Mouse (Mus musculus): Measurements from ENCODE around the gene Nr2f6. TPM values are rescaled to one million over a fixed set of nuclear protein-coding genes. Genes with fewer than 3 reads are reported as not detected.
"Not testable (repeated sequence)": the region's sequence is repeated elsewhere in the genome, so short reads cannot be mapped to it uniquely, and the experiment has no call there.

The Nr2f6 gene
- polyA plus RNA-seq, 1 experiment from 2014 or later: 76.6 TPM

DNA sequence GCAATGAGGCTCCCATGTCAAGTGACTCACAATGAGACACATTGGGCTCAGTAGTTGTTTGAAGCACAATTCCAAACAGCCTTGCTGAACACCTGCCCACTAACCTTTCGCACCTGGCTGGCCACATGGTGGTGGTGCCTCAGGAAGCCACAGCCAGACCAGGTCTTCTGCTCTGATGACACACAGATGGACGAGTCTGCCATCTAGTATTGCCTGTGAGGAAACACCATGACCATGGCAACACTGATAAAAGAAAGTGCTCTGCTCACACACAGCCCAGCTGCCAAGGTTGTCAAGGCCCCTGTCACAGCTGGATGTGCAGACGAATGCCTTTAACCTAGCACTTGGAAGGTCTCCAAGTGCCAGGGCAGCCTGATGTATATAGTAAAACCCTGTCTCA, 30.6 kb downstream of the Nr2f6 start:
- Histone ChIP-seq H3K27ac (no peak overlapping the region), H3K4me1 (no peaks in the 10 kb centered on the region), H3K9me3 (no peaks in the 10 kb centered on the region), H3K27me3 (no peaks in the 10 kb centered on the region), H3K36me3 (peaks cover 78% of the 10 kb centered on the region), H3K4me2 (no peak overlapping the region), H3K9ac (no peak overlapping the region), H3K4me3 (no peak overlapping the region)
- ATAC-seq (ENCODE audit: borderline replicate concordance, extremely low read depth, low FRiP score, low TSS enrichment): no peak
- 60% methylated on average over 3 of the region's 3 CpGs for WGBS

DNA sequence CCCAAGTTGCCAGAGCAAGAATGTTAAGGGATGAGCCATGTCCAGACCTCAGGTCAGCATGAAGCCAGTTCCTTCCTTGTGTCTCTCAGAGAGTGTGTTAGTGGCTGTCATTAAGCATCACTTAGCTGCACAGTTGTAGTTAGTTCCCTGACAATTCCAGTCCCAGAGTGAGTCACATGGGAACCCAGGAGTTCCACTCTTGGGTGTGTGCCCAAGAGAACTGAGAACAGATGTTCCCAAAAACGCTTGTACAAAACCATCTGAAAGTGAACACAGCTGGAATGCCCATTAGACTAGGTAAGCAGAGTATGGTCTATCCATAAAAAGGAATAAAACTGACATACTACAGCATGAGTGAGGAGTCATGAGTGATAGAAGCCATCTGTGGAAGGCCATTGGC, 35.2 kb downstream of the Nr2f6 start:
- H3K4me3 ChIP-seq: no peak overlapping the region
- no peaks in the 10 kb centered on the region for H3K9me3 ChIP-seq
- H3K27me3 ChIP-seq: no peaks in the 10 kb centered on the region
- H3K4me2 ChIP-seq: no peak overlapping the region
- H3K4me1 ChIP-seq: no peaks in the 10 kb centered on the region
- 80% methylated on average over 1 of the region's 1 CpGs for WGBS
- H3K27ac ChIP-seq: no peak overlapping the region
- H3K9ac ChIP-seq: no peak overlapping the region
- ATAC-seq (ENCODE audit: borderline replicate concordance, extremely low read depth, low FRiP score, low TSS enrichment): no peak
- H3K36me3 ChIP-seq: peaks cover 69% of the 10 kb centered on the region

DNA sequence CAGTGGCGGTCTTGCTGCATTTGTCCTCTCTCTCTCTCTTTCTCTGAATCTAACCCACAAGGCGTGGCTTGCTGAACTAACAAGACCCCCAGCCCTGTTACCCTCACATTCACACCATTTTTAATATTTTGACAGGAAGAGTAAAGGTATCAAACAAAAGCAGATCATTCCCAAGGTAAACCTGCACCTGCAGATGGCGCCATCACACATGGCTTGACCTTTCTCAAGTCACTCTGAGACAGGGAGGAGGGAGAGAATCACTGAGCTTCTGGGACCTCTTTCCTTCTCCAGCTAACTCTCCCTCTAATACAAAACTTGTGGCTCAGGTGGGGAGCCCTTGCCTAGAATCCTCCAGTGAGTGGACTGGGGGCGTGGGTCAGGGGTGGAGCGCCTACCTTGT, 41.1 kb downstream of the Nr2f6 start:
- Histone ChIP-seq H3K36me3 (peaks cover 19% of the 10 kb centered on the region), H3K27ac (no peak overlapping the region), H3K27me3 (no peaks in the 10 kb centered on the region), H3K4me2 (no peak overlapping the region), H3K9me3 (no peaks in the 10 kb centered on the region), H3K9ac (no peak overlapping the region), H3K4me1 (no peaks in the 10 kb centered on the region), H3K4me3 (no peak overlapping the region)
- 67% methylated on average over 5 of the region's 5 CpGs for WGBS
- ATAC-seq (ENCODE audit: borderline replicate concordance, extremely low read depth, low FRiP score, low TSS enrichment): no peak

DNA sequence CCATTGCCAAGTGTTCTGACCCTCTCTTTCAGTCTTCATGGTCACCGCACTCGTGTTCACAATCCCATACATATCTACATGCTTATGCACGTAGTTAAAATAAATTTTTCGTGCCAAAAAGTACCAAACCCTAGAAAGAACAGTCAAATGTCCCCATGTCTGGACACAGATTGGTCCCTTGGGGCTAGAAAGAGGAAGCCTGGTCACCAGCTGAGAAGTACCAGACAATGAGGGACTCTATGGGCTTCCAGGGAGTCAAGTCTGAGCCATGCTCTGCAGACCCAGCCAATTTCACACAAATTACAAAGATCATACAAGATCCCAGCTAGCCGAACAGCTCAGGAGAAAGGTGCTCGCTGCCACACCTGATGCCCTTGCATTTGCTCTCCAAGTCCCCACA, 43.9 kb downstream of the Nr2f6 start:
- H3K9me3 ChIP-seq; ATAC-seq (ENCODE audit: borderline replicate concordance, extremely low read depth, low FRiP score, low TSS enrichment); H3K9ac ChIP-seq; H3K4me1 ChIP-seq; H3K27ac ChIP-seq; H3K27me3 ChIP-seq; H3K4me2 ChIP-seq; H3K4me3 ChIP-seq: not testable (repeated sequence)
- H3K36me3 ChIP-seq: peaks cover 14% of the 10 kb centered on the region
- WGBS: 91% methylated on average over 6 of the region's 6 CpGs

DNA sequence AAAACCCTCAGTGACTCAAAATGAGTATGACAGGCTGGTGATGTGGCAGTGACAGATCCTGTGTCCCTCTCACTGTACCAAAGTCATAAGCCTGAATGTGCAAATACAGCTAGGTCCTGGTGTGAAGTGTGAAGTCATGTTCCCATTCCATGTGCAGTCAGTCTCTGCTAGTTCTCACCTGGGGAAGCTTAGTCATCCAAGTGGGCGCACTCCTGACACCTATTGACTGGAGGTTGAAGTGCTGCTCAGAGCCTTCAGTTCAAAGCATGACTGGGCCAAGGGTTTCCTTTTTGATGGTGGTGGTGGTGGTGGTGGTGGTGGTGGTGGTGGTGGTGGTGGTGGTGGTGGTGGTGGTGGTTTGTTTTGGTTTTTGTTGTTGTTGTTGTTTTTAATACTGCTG, 56.9 kb downstream of the Nr2f6 start:
- H3K9ac ChIP-seq: no peak overlapping the region
- no peaks in the 10 kb centered on the region for H3K9me3 ChIP-seq
- H3K27me3 ChIP-seq: no peaks in the 10 kb centered on the region
- H3K4me1 ChIP-seq: no peaks in the 10 kb centered on the region
- no peak for ATAC-seq (ENCODE audit: borderline replicate concordance, extremely low read depth, low FRiP score, low TSS enrichment)
- no peak overlapping the region for H3K27ac ChIP-seq
- H3K4me3 ChIP-seq: no peak overlapping the region
- no peak overlapping the region for H3K4me2 ChIP-seq
- 81% methylated on average over 1 of the region's 1 CpGs for WGBS
- H3K36me3 ChIP-seq: peaks cover 60% of the 10 kb centered on the region

Other genes with a start within 250 kb of the Nr2f6 start
- 18.5 TPM in 2 replicates for gene Myo9b, start 109.2 kb downstream of the Nr2f6 start, polyA plus RNA-seq (2015; fragmentation: Nextera tagmentation; extraction: Ambion mirVana)
- gene Haus8, start 109.0 kb downstream of the Nr2f6 start, polyA plus RNA-seq (2015; fragmentation: Nextera tagmentation; extraction: Ambion mirVana): 57.7 and 68.7 TPM in 2 replicates
- 85.0 and 87.0 TPM in 2 replicates for gene Use1, start 15.1 kb downstream of the Nr2f6 start, polyA plus RNA-seq (2015; fragmentation: Nextera tagmentation; extraction: Ambion mirVana)
- 7.0 and 7.2 TPM in 2 replicates for gene Ocel1, start 10.7 kb downstream of the Nr2f6 start, polyA plus RNA-seq (2015; fragmentation: Nextera tagmentation; extraction: Ambion mirVana)
- gene Ushbp1, start 13.8 kb upstream of the Nr2f6 start, polyA plus RNA-seq (2015; fragmentation: Nextera tagmentation; extraction: Ambion mirVana): 28.2 and 30.7 TPM in 2 replicates
- gene Babam1, start 14.9 kb upstream of the Nr2f6 start, polyA plus RNA-seq (2015; fragmentation: Nextera tagmentation; extraction: Ambion mirVana): 109 and 112 TPM in 2 replicates
- 42.6 and 46.7 TPM in 2 replicates for gene Ankle1, start 24.1 kb upstream of the Nr2f6 start, polyA plus RNA-seq (2015; fragmentation: Nextera tagmentation; extraction: Ambion mirVana)
- gene Abhd8, start 81.7 kb upstream of the Nr2f6 start, polyA plus RNA-seq (2015; fragmentation: Nextera tagmentation; extraction: Ambion mirVana): 51.3 and 56.0 TPM in 2 replicates
- 130 and 147 TPM in 2 replicates for gene Mrpl34, start 83.0 kb upstream of the Nr2f6 start, polyA plus RNA-seq (2015; fragmentation: Nextera tagmentation; extraction: Ambion mirVana)
- 104 TPM in 2 replicates for gene Dda1, start 87.2 kb upstream of the Nr2f6 start, polyA plus RNA-seq (2015; fragmentation: Nextera tagmentation; extraction: Ambion mirVana)
- 1.6 and 1.9 TPM in 2 replicates for gene Ano8, start 104.0 kb upstream of the Nr2f6 start, polyA plus RNA-seq (2015; fragmentation: Nextera tagmentation; extraction: Ambion mirVana)
- 16.3 and 19.1 TPM in 2 replicates for gene Gtpbp3, start 106.1 kb upstream of the Nr2f6 start, polyA plus RNA-seq (2015; fragmentation: Nextera tagmentation; extraction: Ambion mirVana)
- 146 and 147 TPM in 2 replicates for gene Plvap, start 129.8 kb upstream of the Nr2f6 start, polyA plus RNA-seq (2015; fragmentation: Nextera tagmentation; extraction: Ambion mirVana)
- gene Ccdc194, start 143.8 kb upstream of the Nr2f6 start, polyA plus RNA-seq (2015; fragmentation: Nextera tagmentation; extraction: Ambion mirVana): 0.39 and 0.65 TPM in 2 replicates
- gene Bst2, start 155.5 kb upstream of the Nr2f6 start, polyA plus RNA-seq (2015; fragmentation: Nextera tagmentation; extraction: Ambion mirVana): 49.7 and 52.0 TPM in 2 replicates
- gene Mvb12a, start 161.0 kb upstream of the Nr2f6 start, polyA plus RNA-seq (2015; fragmentation: Nextera tagmentation; extraction: Ambion mirVana): 95.2 and 96.6 TPM in 2 replicates
- gene Tmem221, start 176.9 kb upstream of the Nr2f6 start, polyA plus RNA-seq (2015; fragmentation: Nextera tagmentation; extraction: Ambion mirVana): 3.3 and 4.6 TPM in 2 replicates
- not detected in 2 replicates for gene Nxnl1, start 184.6 kb upstream of the Nr2f6 start, polyA plus RNA-seq (2015; fragmentation: Nextera tagmentation; extraction: Ambion mirVana)
- gene Slc27a1, start 186.9 kb upstream of the Nr2f6 start, polyA plus RNA-seq (2015; fragmentation: Nextera tagmentation; extraction: Ambion mirVana): 34.3 and 36.7 TPM in 2 replicates
- gene Pgls, start 210.2 kb upstream of the Nr2f6 start, polyA plus RNA-seq (2015; fragmentation: Nextera tagmentation; extraction: Ambion mirVana): 228 and 230 TPM in 2 replicates
- gene Fam129c, start 215.7 kb upstream of the Nr2f6 start, polyA plus RNA-seq (2015; fragmentation: Nextera tagmentation; extraction: Ambion mirVana): 3.1 and 3.4 TPM in 2 replicates
- gene Colgalt1, start 229.0 kb upstream of the Nr2f6 start, polyA plus RNA-seq (2015; fragmentation: Nextera tagmentation; extraction: Ambion mirVana): 77.9 and 79.3 TPM in 2 replicates

All from lung, embryonic 15.5 days (tissue).